In the genomic region with DNA sequence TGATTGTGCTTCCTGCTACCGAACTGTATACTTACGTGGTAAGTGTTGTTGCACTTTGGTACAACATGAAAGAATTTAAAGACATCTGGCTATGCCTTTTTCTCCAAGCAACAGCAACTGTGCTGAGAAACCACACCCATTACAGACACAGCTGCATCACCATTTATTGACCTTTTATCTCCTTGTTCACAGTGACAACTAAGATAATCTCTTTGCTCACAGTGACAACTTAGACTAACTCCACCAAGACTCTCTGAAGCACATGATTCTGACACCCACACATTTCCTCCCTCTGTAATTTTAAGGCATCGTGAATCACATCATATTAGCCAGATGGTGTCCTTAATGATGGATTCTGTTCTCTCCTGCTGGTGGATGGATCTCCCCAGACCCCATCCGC, we compare ENCODE assay signal across 25 mouse cellular contexts. TPM values are rescaled to one million over a fixed set of nuclear protein-coding genes. Genes with fewer than 3 reads are reported as not detected.
DNase-seq lines count a peak whose midpoint lies in the region; ATAC-seq lines count a peak whose summit lies in the region.
"Had no signal": no experiment of that assay in that cellular context is flagged by ENCODE, and none has a peak within 500 bp of the region (broad histone marks: within the 10 kb centered on the region; RNA-seq: fewer than 3 reads in every experiment).

No protein-coding gene starts in this region.

- no peak overlapping the region for H3K9ac ChIP-seq in liver, embryonic 16.5 days (ENCODE audit: low read depth, low read length)
- H3K9ac ChIP-seq: forebrain, postnatal 0 days; heart, embryonic 13.5 days; midbrain, embryonic 12.5 days had no signal

- H3K36me3 ChIP-seq in liver, embryonic 16.5 days (ENCODE audit: control insufficient read depth, insufficient read depth), result 0 out of 2 replicates have a peak, but pooled peaks cover 4% of the 10 kb centered on the region
- H3K36me3 ChIP-seq: heart, embryonic 13.5 days; midbrain, embryonic 12.5 days had no signal

- peaks cover 12% of the 10 kb centered on the region for H3K4me1 ChIP-seq in liver, embryonic 16.5 days (ENCODE audit: control insufficient read depth, low read depth, low read length)
- H3K4me1 ChIP-seq: midbrain, embryonic 12.5 days had no signal

- no peak overlapping the region for H3K4me2 ChIP-seq in liver, embryonic 16.5 days (ENCODE audit: low read depth, low read length)
- H3K4me2 ChIP-seq: heart, embryonic 13.5 days; midbrain, embryonic 12.5 days had no signal

- peak; percentile 69 for ATAC-seq in CD4-positive, CD25-positive, alpha-beta regulatory T cell, adult 4 months
- peak; percentile 39; the same call in 1 of the 2 replicates for ATAC-seq in liver, embryonic 16.5 days (ENCODE audit: low read depth)
- ATAC-seq: forebrain, postnatal 0 days; hindbrain, postnatal 0 days had no signal

- H3K27me3 ChIP-seq in liver, embryonic 16.5 days (ENCODE audit: control insufficient read depth, insufficient read depth, low read depth, low read length), result no peaks in the 10 kb centered on the region
- H3K27me3 ChIP-seq: heart, embryonic 13.5 days; midbrain, embryonic 12.5 days had no signal

- H3K4me3 ChIP-seq in liver, embryonic 16.5 days (ENCODE audit: low read depth, low read length), result no peak overlapping the region
- H3K4me3 ChIP-seq: heart, adult 2 months; heart, embryonic 13.5 days; midbrain, embryonic 12.5 days had no signal

- no peak overlapping the region for H3K27ac ChIP-seq in liver, embryonic 16.5 days (ENCODE audit: low read length)
- H3K27ac ChIP-seq: heart, adult 2 months; heart, embryonic 13.5 days; hindbrain, postnatal 0 days; midbrain, embryonic 12.5 days had no signal

- no peaks in the 10 kb centered on the region for H3K9me3 ChIP-seq in liver, embryonic 16.5 days (replicated peaks; ENCODE audit: control insufficient read depth, low read length)
- H3K9me3 ChIP-seq: heart, embryonic 13.5 days; midbrain, embryonic 12.5 days had no signal

- WGBS in liver, embryonic 16.5 days (ENCODE audit: insufficient replicate concordance), result 62% methylated on average over 4 of the region's 4 CpGs

- peak; percentile 57 for DNase-seq in CD4-positive helper T cell, adult 2 months (ENCODE audit: low read depth, low spot score)
- DNase-seq in c-Kit-positive CD71-positive TER-119-positive erythroid progenitor cells, embryonic 14.5 days (ENCODE audit: low spot score), result peak; percentile 61
- DNase-seq in embryo, embryonic 9.5 days (ENCODE audit: extremely low spot score), result no peak
- no peak for DNase-seq in testis, postnatal 10 days (ENCODE audit: low spot score)
- no peak for DNase-seq in gastrocnemius, adult 18-20 months (ENCODE audit: low spot score)
- DNase-seq: adrenal gland, postnatal 36 days; B cell, adult 2 months; cerebellum, adult 2 months; cerebellum, postnatal 36 days; embryo, embryonic 11 days; forebrain, postnatal 0 days; gastrocnemius, postnatal 36 days; heart, adult 2 months; heart, postnatal 14 days; kidney, adult 11 months; lung, adult 18-20 months; lung, postnatal 10 days; right cerebral cortex, postnatal 25 days; spleen, adult 18-20 months; thymus, postnatal 36 days had no signal

RNA-seq across cellular contexts. Expression of a gene that starts 4.4 kb away (rescaled TPM):
- 10 to 100 TPM; 29.2 to 31.7 TPM for polyA plus RNA-seq in CD4-positive, CD25-positive, alpha-beta regulatory T cell, adult 4 months (2017; shearing (Covaris generic))
- 21.6 and 23.2 TPM in 2 replicates for polyA plus RNA-seq in liver, embryonic 16.5 days (2015; fragmentation: Nextera tagmentation; extraction: Ambion mirVana)
- 10 to 100 TPM; 28.2 to 30.2 TPM for total RNA-seq in gastrocnemius, adult 18-20 months (2021)

RNA-seq across cellular contexts. Expression of a gene that starts 11.8 kb away (rescaled TPM):
- polyA plus RNA-seq in CD4-positive, CD25-positive, alpha-beta regulatory T cell, adult 4 months (2017; shearing (Covaris generic)), result 1 to 10 TPM; 1.1 to 2.7 TPM
- polyA plus RNA-seq in liver, embryonic 16.5 days (2015; fragmentation: Nextera tagmentation; extraction: Ambion mirVana), result 52.2 and 55.6 TPM in 2 replicates
- total RNA-seq in gastrocnemius, adult 18-20 months (2021), result 10 to 100 TPM; 50.2 to 53.2 TPM

RNA-seq across cellular contexts. Expression of a gene that starts 12.0 kb away (rescaled TPM):
- polyA plus RNA-seq in CD4-positive, CD25-positive, alpha-beta regulatory T cell, adult 4 months (2017; shearing (Covaris generic)), result 1 to 10 TPM; 4.8 to 6.5 TPM
- polyA plus RNA-seq in liver, embryonic 16.5 days (2015; fragmentation: Nextera tagmentation; extraction: Ambion mirVana), result 15.5 and 16.5 TPM in 2 replicates
- 1 to 10 TPM; 1.4 to 1.6 TPM for total RNA-seq in gastrocnemius, adult 18-20 months (2021)

RNA-seq across cellular contexts. Expression of a gene that starts 43.3 kb away (rescaled TPM):
- polyA plus RNA-seq in CD4-positive, CD25-positive, alpha-beta regulatory T cell, adult 4 months (2017; shearing (Covaris generic)), result 10 to 100 TPM; 11.4 to 16.4 TPM
- 9.9 and 12.3 TPM in 2 replicates for polyA plus RNA-seq in liver, embryonic 16.5 days (2015; fragmentation: Nextera tagmentation; extraction: Ambion mirVana)
- 10 to 100 TPM; 29.7 to 30.3 TPM for total RNA-seq in gastrocnemius, adult 18-20 months (2021)

Comparison
In these comparisons a context has a peak if more than half of its experiments do, and no peak if none do; other contexts are left out.
1. DNase-seq: peak in CD4-positive helper T cell, adult 2 months (single experiment) and c-Kit-positive CD71-positive TER-119-positive erythroid progenitor cells, embryonic 14.5 days (single experiment); none in embryo, embryonic 9.5 days (single experiment), testis, postnatal 10 days (single experiment) and gastrocnemius, adult 18-20 months (single experiment).
2. RNA of a gene that starts 11.8 kb away (polyA plus RNA-seq): 52.2 to 55.6 TPM in liver, embryonic 16.5 days; 1.1 to 2.7 TPM in CD4-positive, CD25-positive, alpha-beta regulatory T cell, adult 4 months; every median in the first group is over 10 times any median in the second.